Mouse (Mus musculus) small intestine, adult 2 months (tissue): ENCODE results near the gene Ntm. TPM values are rescaled to one million over a fixed set of nuclear protein-coding genes. Genes with fewer than 3 reads are reported as not detected.

Source experiments
- H3K27ac ChIP-seq: fragments of 200-500 bp; 2 replicates; pipeline ENCODE4 v1.5.1; 2012; ENCODE audit warnings: low read depth, low read length, control low read depth, inconsistent platforms; ENCODE audit not compliant: insufficient read depth
- H3K27me3 ChIP-seq: fragments of 200-500 bp; 2 replicates; pipeline ENCODE4 v1.6.1; 2012; ENCODE audit warnings: mild to moderate bottlenecking, moderate library complexity, low read length, inconsistent platforms; ENCODE audit not compliant: control insufficient read depth, insufficient read depth
- H3K36me3 ChIP-seq: fragments of 200-500 bp; 2 replicates; pipeline ENCODE4 v1.6.1; 2012; ENCODE audit warnings: mild to moderate bottlenecking, low read length, control low read depth, inconsistent platforms; ENCODE audit not compliant: control insufficient read depth, insufficient read depth
- H3K4me1 ChIP-seq: fragments of 200-500 bp; 2 replicates; pipeline ENCODE4 v1.6.1; 2012; ENCODE audit warnings: low read length, inconsistent platforms, mixed read lengths; ENCODE audit not compliant: control insufficient read depth, insufficient read depth, insufficient read length
- H3K4me3 ChIP-seq: fragments of 200-500 bp; 2 replicates; pipeline ENCODE4 v1.5.1; 2012; ENCODE audit warnings: low read depth, mild to moderate bottlenecking, control low read depth, inconsistent platforms, low read length, moderate library complexity
- CTCF ChIP-seq: fragments of 200-500 bp; IDR thresholded peaks from 2 replicates; pipeline ENCODE4 v1.5.1; 2012; ENCODE audit warnings: low read depth, mild to moderate bottlenecking, control low read depth, inconsistent platforms, low read length, moderate library complexity, mixed read lengths; ENCODE audit not compliant: insufficient replicate concordance, insufficient read length; ENCODE audit errors: extremely low read depth
- POLR2A ChIP-seq: fragments of 200-500 bp; IDR thresholded peaks from 2 replicates; pipeline ENCODE4 v1.6.1; 2012; ENCODE audit warnings: low read depth, mild to moderate bottlenecking, control low read depth, inconsistent platforms, low read length, moderate library complexity
- WGBS: fragments of 180-500 bp; shearing (Covaris S2); methylation state at CpG from one replicate; pipeline ENCODE4 v1.1.7; 2018; 5-methylcytosine and 5-hydroxymethylcytosine counted together
- polyA plus RNA-seq: library from polyadenylated mRNA; depleted of rRNA; stranded (reverse); fragments of >200 nt; gene quantifications from 2 replicates; pipeline ENCODE4 v1.2.3, GENCODE M21; 2012

Ntm gene
- polyA plus RNA-seq, 1 experiment = 0.10 TPM

DNA sequence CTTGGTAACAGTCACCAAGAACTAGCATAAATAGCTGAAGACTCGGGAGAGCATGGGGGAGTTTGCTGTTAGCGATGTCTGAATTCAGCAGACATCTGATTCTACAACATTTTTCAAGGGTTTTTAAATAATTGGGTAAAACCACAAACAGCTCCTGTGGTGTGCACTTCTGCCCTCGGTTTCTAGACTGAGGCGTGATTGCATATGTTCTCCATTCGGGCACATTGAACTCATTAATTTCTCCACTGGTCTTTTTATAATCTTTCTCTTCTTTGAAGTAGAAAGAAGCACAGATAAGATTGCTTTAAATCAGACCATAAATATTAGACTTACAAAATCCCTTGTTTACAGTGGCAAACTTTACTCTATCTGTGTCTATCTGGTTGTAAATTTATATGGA is 862.3 kb downstream of the Ntm start:
- Histone ChIP-seq H3K27me3 (no peaks in the 10 kb centered on the region), H3K36me3 (no peaks in the 10 kb centered on the region), H3K27ac (no peak overlapping the region), H3K4me3 (no peak overlapping the region), H3K4me1 (no peaks in the 10 kb centered on the region)
- 27% methylated on average over 5 of the region's 5 CpGs for WGBS
- no peak for TF ChIP-seq POLR2A
- TF ChIP-seq CTCF = no peak

DNA sequence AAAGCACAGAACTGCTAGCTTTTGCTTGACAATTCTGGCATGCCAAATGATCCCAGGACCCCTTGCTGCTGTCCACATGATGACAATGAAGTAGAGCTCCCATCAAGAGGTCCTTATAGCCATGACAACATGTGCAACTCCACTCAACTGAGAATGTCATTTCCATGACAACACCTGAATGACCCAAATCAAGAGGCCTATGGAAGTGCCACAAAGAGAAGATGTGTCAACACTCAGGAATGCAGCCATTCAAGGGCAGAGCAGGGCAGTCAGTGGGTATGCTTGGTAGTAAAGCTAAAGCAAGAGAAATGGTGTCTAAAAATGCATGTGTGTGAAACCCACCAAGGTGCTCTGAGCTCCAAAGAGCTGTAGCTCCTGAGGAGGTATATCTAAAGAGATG is 870.5 kb downstream of the Ntm start:
- no peaks in the 10 kb centered on the region for H3K27me3 ChIP-seq
- H3K27ac ChIP-seq = no peak overlapping the region
- H3K4me1 ChIP-seq = no peaks in the 10 kb centered on the region
- H3K4me3 ChIP-seq = no peak overlapping the region
- no peaks in the 10 kb centered on the region for H3K36me3 ChIP-seq
- no peak for TF ChIP-seq POLR2A
- no peak for TF ChIP-seq CTCF

DNA sequence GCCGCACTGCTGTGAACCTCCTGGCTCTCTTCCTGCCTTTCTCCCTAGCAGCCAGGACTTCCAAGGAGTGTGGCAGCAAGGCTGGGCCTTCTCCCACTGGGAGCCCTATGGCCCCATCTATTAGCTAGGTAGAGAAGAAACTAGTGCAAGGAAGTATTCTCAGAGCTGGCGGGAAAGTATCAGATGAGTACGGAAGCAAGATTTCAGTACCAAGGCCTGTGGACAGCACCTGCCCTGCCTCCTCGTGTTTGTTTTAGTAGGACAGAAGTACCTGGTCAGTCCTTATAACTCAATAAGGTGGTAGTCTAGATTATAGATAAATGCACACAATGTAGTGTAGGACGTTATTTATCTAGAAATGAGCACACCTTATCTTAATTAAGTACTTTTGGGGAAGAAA is 874.3 kb downstream of the Ntm start:
- 43% methylated on average over 5 of the region's 5 CpGs for WGBS
- H3K27me3 ChIP-seq = no peaks in the 10 kb centered on the region
- no peaks in the 10 kb centered on the region for H3K36me3 ChIP-seq
- no peak overlapping the region for H3K27ac ChIP-seq
- TF ChIP-seq POLR2A = no peak
- TF ChIP-seq CTCF = no peak
- H3K4me1 ChIP-seq = no peaks in the 10 kb centered on the region
- H3K4me3 ChIP-seq = no peak overlapping the region

DNA sequence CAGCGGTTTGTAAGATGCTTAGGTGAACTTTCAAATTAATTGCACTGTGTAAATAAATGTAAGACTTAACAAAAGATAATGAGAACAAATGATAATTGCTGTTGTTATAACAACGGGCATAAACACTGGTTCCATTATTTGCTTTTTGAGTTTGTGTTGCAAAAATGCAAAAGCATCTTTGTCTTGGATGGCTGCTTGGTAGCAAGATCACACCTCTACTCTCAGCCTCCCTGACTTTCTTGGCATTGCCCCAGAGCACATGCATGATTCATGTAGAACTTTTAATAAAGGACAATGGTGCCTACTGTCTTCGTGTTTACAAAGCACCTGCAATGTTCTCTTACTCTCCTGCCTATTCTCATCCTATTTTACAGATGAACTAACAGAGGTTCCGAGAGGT is 875.3 kb downstream of the Ntm start:
- TF ChIP-seq POLR2A = no peak
- TF ChIP-seq CTCF = no peak
- H3K27ac ChIP-seq = no peak overlapping the region
- no peaks in the 10 kb centered on the region for H3K4me1 ChIP-seq
- no peak overlapping the region for H3K4me3 ChIP-seq
- H3K27me3 ChIP-seq = no peaks in the 10 kb centered on the region; the same call in 1 of the 2 replicates
- no peaks in the 10 kb centered on the region for H3K36me3 ChIP-seq
- WGBS = 49% methylated on average over 4 of the region's 4 CpGs

DNA sequence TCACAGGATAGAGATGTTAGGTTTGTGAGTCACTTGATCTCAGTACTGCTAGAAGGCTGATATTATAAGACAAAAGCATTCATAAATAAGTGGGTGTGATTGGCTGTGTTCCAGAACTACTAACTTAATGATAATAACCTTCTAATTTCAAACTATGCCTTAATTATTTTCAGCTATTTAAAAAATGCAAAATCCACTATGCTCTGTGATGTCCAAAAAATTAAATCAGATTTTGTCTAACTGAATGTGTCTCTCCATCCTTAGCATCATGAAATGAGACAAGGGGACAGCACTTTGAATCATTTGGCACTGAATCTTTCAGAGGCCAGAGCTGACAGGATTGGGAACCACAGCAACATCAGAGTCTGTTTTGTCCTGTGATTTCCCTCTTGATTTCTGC is 875.8 kb downstream of the Ntm start:
- Histone ChIP-seq H3K27ac (no peak overlapping the region), H3K4me1 (no peaks in the 10 kb centered on the region), H3K36me3 (no peaks in the 10 kb centered on the region), H3K27me3 (no peaks in the 10 kb centered on the region; the same call in 1 of the 2 replicates), H3K4me3 (no peak overlapping the region)
- TF ChIP-seq CTCF (no peak), POLR2A (no peak)

DNA sequence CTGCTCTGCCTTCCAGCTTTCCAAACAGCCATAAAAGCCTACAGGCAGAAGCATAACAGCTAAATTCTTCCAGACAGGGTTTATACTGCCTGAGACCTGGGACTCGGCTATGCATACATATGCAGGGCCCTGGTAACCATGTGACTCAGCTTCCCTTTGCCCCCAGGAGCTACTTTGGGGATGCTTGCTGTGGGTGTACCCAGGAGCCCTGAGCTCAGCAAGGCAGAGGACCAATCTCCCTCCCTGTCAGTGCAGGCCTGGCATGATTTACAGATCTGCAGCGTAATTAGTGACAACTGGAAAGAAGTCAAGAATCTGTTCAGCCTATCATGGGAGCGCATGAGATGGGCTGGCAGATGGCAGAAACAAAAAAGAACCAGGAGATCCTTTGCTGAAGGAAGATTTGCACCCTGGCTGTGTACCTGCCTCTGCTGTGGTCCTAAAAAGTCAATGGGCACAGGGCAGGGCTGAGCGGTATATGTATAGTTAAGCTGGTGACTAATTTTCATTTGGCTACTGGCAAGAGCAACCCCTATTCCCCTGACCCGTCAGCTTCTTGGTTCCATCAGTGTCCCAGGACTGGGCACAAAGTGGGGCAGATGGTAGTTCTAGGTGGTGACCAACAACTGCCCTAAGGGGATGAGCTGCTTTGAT is 886.9 kb downstream of the Ntm start:
- no peak overlapping the region for H3K27ac ChIP-seq
- TF ChIP-seq CTCF (no peak), POLR2A (no peak)
- H3K36me3 ChIP-seq = no peaks in the 10 kb centered on the region
- H3K4me1 ChIP-seq = no peaks in the 10 kb centered on the region
- no peak overlapping the region for H3K4me3 ChIP-seq
- 80% methylated on average over 5 of the region's 5 CpGs for WGBS
- no peaks in the 10 kb centered on the region for H3K27me3 ChIP-seq

DNA sequence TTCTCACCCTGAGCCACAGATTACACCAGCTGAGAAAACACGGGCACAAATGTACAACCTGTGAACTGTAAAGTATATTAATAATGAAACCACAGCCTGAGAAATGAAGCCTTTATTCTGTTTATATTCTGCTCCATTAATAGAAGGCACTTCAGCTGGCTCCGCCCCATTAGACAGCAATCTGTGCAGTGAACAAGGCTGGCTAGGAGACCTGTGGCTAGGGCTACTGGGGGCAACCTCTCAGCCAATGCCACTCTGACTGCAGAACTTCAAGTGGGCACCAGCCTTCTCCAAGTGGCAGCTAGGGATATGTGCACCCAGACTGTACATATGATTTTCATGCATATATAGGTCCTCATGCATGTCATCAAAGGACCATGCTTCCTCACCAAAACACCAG is 887.7 kb downstream of the Ntm start:
- 61% methylated on average over 2 of the region's 2 CpGs for WGBS
- H3K27me3 ChIP-seq = no peaks in the 10 kb centered on the region
- no peak overlapping the region for H3K27ac ChIP-seq
- H3K4me3 ChIP-seq = no peak overlapping the region
- no peaks in the 10 kb centered on the region for H3K4me1 ChIP-seq
- H3K36me3 ChIP-seq = no peaks in the 10 kb centered on the region
- TF ChIP-seq CTCF (no peak), POLR2A (no peak)

DNA sequence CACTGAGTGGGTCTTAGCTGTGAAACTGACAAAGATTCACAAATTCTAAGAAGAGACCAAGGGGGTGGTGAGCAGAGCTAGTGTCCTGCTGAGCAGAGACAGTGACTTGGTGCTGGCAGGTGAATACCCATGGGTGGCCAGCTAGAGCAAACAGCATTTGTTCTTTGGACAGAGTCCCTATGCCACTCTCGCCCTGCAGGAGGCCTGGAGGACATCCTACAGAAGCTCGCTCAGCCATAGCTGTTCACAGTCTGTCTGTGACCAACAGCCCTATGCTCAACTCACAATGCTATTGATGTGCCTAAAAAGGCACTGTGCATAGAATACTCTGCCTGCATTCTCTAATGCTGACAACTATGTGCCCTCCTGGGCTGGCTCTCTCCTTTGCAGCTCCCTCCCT is 888.4 kb downstream of the Ntm start:
- no peak overlapping the region for H3K4me3 ChIP-seq
- H3K27ac ChIP-seq = no peak overlapping the region
- H3K27me3 ChIP-seq = no peaks in the 10 kb centered on the region
- H3K4me1 ChIP-seq = no peaks in the 10 kb centered on the region
- WGBS = 65% methylated on average over 2 of the region's 2 CpGs
- H3K36me3 ChIP-seq = no peaks in the 10 kb centered on the region
- TF ChIP-seq CTCF (no peak), POLR2A (no peak)
